In genomic region chr11:33196447-33197132, GRCm38 (mm10) we compare ENCODE assay signal across 21 mouse cellular contexts. TPM values are rescaled to one million over a fixed set of nuclear protein-coding genes. Genes with fewer than 3 reads are reported as not detected.
DNase-seq lines count a peak whose midpoint lies in the region; ATAC-seq and TF ChIP-seq lines count a peak whose summit lies in the region.
"Had no signal": no experiment of that assay in that cellular context is flagged by ENCODE, and none has a peak within 500 bp of the region (broad histone marks: within the 10 kb centered on the region; RNA-seq: fewer than 3 reads in every experiment).

No protein-coding gene starts in this region.

- no peak overlapping the region for H3K27ac ChIP-seq in intestine, embryonic 14.5 days (ENCODE audit: low read depth)
- H3K27ac ChIP-seq in intestine, embryonic 15.5 days = no peak overlapping the region
- no peak overlapping the region for H3K27ac ChIP-seq in left cerebral cortex, adult 2 months
- H3K27ac ChIP-seq in lung, postnatal 0 days (ENCODE audit: low read length) = no peak overlapping the region
- H3K27ac ChIP-seq: limb, embryonic 13.5 days; stomach, postnatal 0 days had no signal

- no peaks in the 10 kb centered on the region for H3K36me3 ChIP-seq in intestine, embryonic 14.5 days (ENCODE audit: control insufficient read depth, insufficient read depth, low read length)
- no peaks in the 10 kb centered on the region for H3K36me3 ChIP-seq in intestine, embryonic 15.5 days
- no peaks in the 10 kb centered on the region for H3K36me3 ChIP-seq in lung, postnatal 0 days (ENCODE audit: insufficient read depth, low read length)
- H3K36me3 ChIP-seq: limb, embryonic 13.5 days had no signal

- 0 out of 2 replicates have a peak, but pooled peaks cover 3% of the 10 kb centered on the region for H3K9me3 ChIP-seq in intestine, embryonic 14.5 days (ENCODE audit: control insufficient read depth, low read length)
- H3K9me3 ChIP-seq in intestine, embryonic 15.5 days = no peaks in the 10 kb centered on the region
- H3K9me3 ChIP-seq in lung, postnatal 0 days (ENCODE audit: low read length) = no peaks in the 10 kb centered on the region

- H3K4me1 ChIP-seq in intestine, embryonic 14.5 days (replicated peaks; ENCODE audit: control insufficient read depth, insufficient read depth, low read length) = peaks cover 11% of the 10 kb centered on the region; the same call in 1 of the 2 replicates
- H3K4me1 ChIP-seq in intestine, embryonic 15.5 days (replicated peaks) = peaks cover 17% of the 10 kb centered on the region
- peaks cover 16% of the 10 kb centered on the region for H3K4me1 ChIP-seq in lung, postnatal 0 days (ENCODE audit: insufficient read depth, low read depth, low read length)

- peak; percentile 65 for DNase-seq in intestine, embryonic 14.5 days (ENCODE audit: low spot score)
- peak; percentile 40 for DNase-seq in cerebellum, adult 9-11 months
- DNase-seq in embryo, embryonic 11 days = peak; percentile 53
- peak; percentile 65 for DNase-seq in neural tube, embryonic 10.5 days (ENCODE audit: extremely low spot score, low spot score)
- no peak for DNase-seq in left cerebral cortex, adult 2 months (ENCODE audit: extremely low spot score in 1 of 2, low spot score in 2 of 2)
- DNase-seq in lung, postnatal 0 days (ENCODE audit: low spot score) = no peak
- no peak for DNase-seq in kidney, postnatal 25 days
- DNase-seq: adrenal gland, postnatal 25 days; gastrocnemius, postnatal 25 days; kidney, postnatal 10 days; lung, adult 18-20 months; thymus, postnatal 25 days had no signal

- ATAC-seq in intestine, embryonic 14.5 days (replicated peaks; ENCODE audit: low FRiP score, low TSS enrichment, low read depth) = no peak
- ATAC-seq in intestine, embryonic 15.5 days = no peak
- no peak for ATAC-seq in lung, postnatal 0 days
- ATAC-seq: CD4-positive, CD25-positive, alpha-beta regulatory T cell, adult 4 months; forebrain, embryonic 16.5 days; intestine, embryonic 16.5 days had no signal

- no peak for TF ChIP-seq EP300 in lung, postnatal 0 days (IDR thresholded peaks at IDR 0.05)

- H3K9ac ChIP-seq in intestine, embryonic 14.5 days (ENCODE audit: low read length) = no peak overlapping the region
- H3K9ac ChIP-seq in intestine, embryonic 15.5 days = no peak overlapping the region
- no peak overlapping the region for H3K9ac ChIP-seq in lung, postnatal 0 days (replicated peaks; ENCODE audit: low read depth)
- H3K9ac ChIP-seq: limb, embryonic 13.5 days had no signal

- H3K4me2 ChIP-seq in intestine, embryonic 14.5 days (ENCODE audit: low read length) = no peak overlapping the region
- no peak overlapping the region for H3K4me2 ChIP-seq in intestine, embryonic 15.5 days (replicated peaks)
- H3K4me2 ChIP-seq in lung, postnatal 0 days (replicated peaks; ENCODE audit: low read depth, low read length) = no peak overlapping the region

- H3K27me3 ChIP-seq in intestine, embryonic 14.5 days (replicated peaks; ENCODE audit: control insufficient read depth, insufficient read depth, low read length) = peaks cover 96% of the 10 kb centered on the region
- H3K27me3 ChIP-seq in intestine, embryonic 15.5 days (replicated peaks) = peaks cover 80% of the 10 kb centered on the region
- peaks cover 76% of the 10 kb centered on the region for H3K27me3 ChIP-seq in lung, postnatal 0 days (replicated peaks; ENCODE audit: insufficient read depth, low read length)

- TF ChIP-seq CTCF in left cerebral cortex, adult 2 months (IDR thresholded peaks at IDR 0.05) = no peak
- TF ChIP-seq CTCF in lung, postnatal 0 days (IDR thresholded peaks at IDR 0.05) = no peak

- H3K4me3 ChIP-seq in intestine, embryonic 14.5 days (ENCODE audit: low read depth, low read length) = no peak overlapping the region
- no peak overlapping the region for H3K4me3 ChIP-seq in intestine, embryonic 15.5 days (replicated peaks)
- H3K4me3 ChIP-seq in left cerebral cortex, adult 2 months = no peak overlapping the region
- H3K4me3 ChIP-seq in lung, postnatal 0 days (ENCODE audit: low read depth, low read length) = no peak overlapping the region
- H3K4me3 ChIP-seq: limb, embryonic 13.5 days had no signal

- intact Hi-C loops in left cerebral cortex, adult 2 months (cut with DNase I) = no loop called here

- 8% methylated on average over 24 of the region's 24 CpGs for whole genome bisulfite sequencing in intestine, embryonic 14.5 days
- WGBS in intestine, embryonic 15.5 days = 7% methylated on average over 24 of the region's 24 CpGs
- 7% methylated on average over 24 of the region's 24 CpGs for WGBS in lung, postnatal 0 days

RNA-seq across cellular contexts. Expression of gene Tlx3, which starts 6.8 kb away (rescaled TPM):
- polyA plus RNA-seq in intestine, embryonic 14.5 days (2014; fragmentation: Nextera tagmentation; extraction: Ambion mirVana) = 0.15 and 0.19 TPM in 2 replicates
- 0.21 and 0.26 TPM in 2 replicates for polyA plus RNA-seq in intestine, embryonic 15.5 days (2015; fragmentation: Nextera tagmentation; extraction: Ambion mirVana)
- not detected for total RNA-seq in left cerebral cortex, adult 2 months (2021)
- not detected in 2 replicates for polyA plus RNA-seq in lung, postnatal 0 days (2015; fragmentation: Nextera tagmentation; extraction: Ambion mirVana)
- total RNA-seq: gastrocnemius, postnatal 25 days; layer of hippocampus, postnatal 14 days had no signal
- polyA plus RNA-seq: CD4-positive, CD25-positive, alpha-beta regulatory T cell, adult 4 months; forebrain, embryonic 16.5 days; heart, embryonic 16.5 days; intestine, embryonic 16.5 days; limb, embryonic 13.5 days; spleen, adult 2 months; stomach, postnatal 0 days had no signal

RNA-seq across cellular contexts. Expression of gene Npm1, which starts 33.6 kb away (rescaled TPM):
- polyA plus RNA-seq in intestine, embryonic 14.5 days (2014; fragmentation: Nextera tagmentation; extraction: Ambion mirVana) = 1,263 and 1,282 TPM in 2 replicates
- polyA plus RNA-seq in intestine, embryonic 15.5 days (2015; fragmentation: Nextera tagmentation; extraction: Ambion mirVana) = 950 and 1,035 TPM in 2 replicates
- total RNA-seq in left cerebral cortex, adult 2 months (2021) = 100 to 1,000 TPM; 146 to 152 TPM
- polyA plus RNA-seq in lung, postnatal 0 days (2015; fragmentation: Nextera tagmentation; extraction: Ambion mirVana) = 277 and 284 TPM in 2 replicates

RNA-seq across cellular contexts. Expression of gene Fgf18, which starts 49.4 kb away (rescaled TPM):
- polyA plus RNA-seq in intestine, embryonic 14.5 days (2014; fragmentation: Nextera tagmentation; extraction: Ambion mirVana) = 1.5 and 2.1 TPM in 2 replicates
- 1.9 and 2.4 TPM in 2 replicates for polyA plus RNA-seq in intestine, embryonic 15.5 days (2015; fragmentation: Nextera tagmentation; extraction: Ambion mirVana)
- 1 to 10 TPM; 1.9 to 2.6 TPM for total RNA-seq in left cerebral cortex, adult 2 months (2021)
- polyA plus RNA-seq in lung, postnatal 0 days (2015; fragmentation: Nextera tagmentation; extraction: Ambion mirVana) = 19.5 and 20.6 TPM in 2 replicates
- polyA plus RNA-seq: CD4-positive, CD25-positive, alpha-beta regulatory T cell, adult 4 months had no signal

Comparison
In these comparisons a context has a peak if more than half of its experiments do, and no peak if none do; other contexts are left out.
1. DNase-seq: peak in intestine, embryonic 14.5 days (single experiment), cerebellum, adult 9-11 months (single experiment), embryo, embryonic 11 days (single experiment) and neural tube, embryonic 10.5 days (single experiment); none in left cerebral cortex, adult 2 months (0 of 2), lung, postnatal 0 days (single experiment) and kidney, postnatal 25 days (0 of 2).